Mouse (Mus musculus) heart, postnatal 14 days (tissue): ENCODE data around the gene Uba7. TPM values are rescaled to one million over a fixed set of nuclear protein-coding genes. Genes with fewer than 3 reads are reported as not detected.

ENCODE experiments used
- DNase-seq, 2 experiments: peaks; one replicate each; pipeline ENCODE4 v3.0.0; 2021 to 2022
- intact Hi-C: fragments of 180-260 bp; cut with DNase I; formaldehyde crosslinking; loops from one replicate; pipeline ENCODE4 v1.15.1; 2025
- total RNA-seq, 2 experiments: library from RNA; stranded (reverse); gene quantifications; 2 replicates each; pipeline ENCODE4 v1.2.3; 2021

The Uba7 gene
- total RNA-seq, 2 experiments from 2014 or later, result 13.8 to 19.6 TPM

GRCm38 (mm10) chr9:107960928-107961327 is 14.4 kb upstream of the Uba7 start:
- intact Hi-C loops, result no loop called here

GRCm38 (mm10) chr9:107961351-107961762 is 13.9 kb upstream of the Uba7 start:
- DNase-seq, result no peak
- intact Hi-C loops, result no loop called here

More at GRCm38 (mm10) chr9:107960928-107961327, 14.4 kb upstream of the Uba7 start:
- no peak for DNase-seq

- intact Hi-C loops, result loop anchor here (1.0 to 2.0 kb wide), 2 partner anchors 58 to 91 kb away; partner anchors contain the start of gene Amigo3
- DNase-seq, result peak; percentile 46 to 47
Observed at GRCm38 (mm10) chr9:107961881-107962280, 13.4 kb upstream of the Uba7 start.

- DNase-seq, result no peak
- intact Hi-C loops, result loop anchor here (1.0 to 2.0 kb wide), 4 partner anchors 23 to 102 kb away; partner anchors contain the start of gene Amigo3
Observed at GRCm38 (mm10) chr9:107962916-107963315, 12.4 kb upstream of the Uba7 start.

- intact Hi-C loops, result loop anchor here (1.0 to 2.0 kb wide), 3 partner anchors 23 to 102 kb away; partner anchors contain the start of gene Amigo3
- DNase-seq, result peak; percentile 89 to 92
Observed at GRCm38 (mm10) chr9:107963700-107964099, 11.6 kb upstream of the Uba7 start.

- intact Hi-C loops, result no loop called here
- no peak for DNase-seq
Observed at GRCm38 (mm10) chr9:107964681-107965080, 10.6 kb upstream of the Uba7 start.

GRCm38 (mm10) chr9:107966676-107967075 is 8.6 kb upstream of the Uba7 start:
- DNase-seq, result no peak
- intact Hi-C loops, result no loop called here

- DNase-seq, result no peak
- intact Hi-C loops, result no loop called here
Observed at GRCm38 (mm10) chr9:107967437-107967836, 7.9 kb upstream of the Uba7 start.

GRCm38 (mm10) chr9:107968531-107968930 is 6.8 kb upstream of the Uba7 start:
- DNase-seq, result no peak
- intact Hi-C loops, result no loop called here

- DNase-seq, result no peak
- intact Hi-C loops, result no loop called here
Observed at GRCm38 (mm10) chr9:107970311-107970710, 5.0 kb upstream of the Uba7 start.

- peak in 1 of 2 experiments; percentile 40 for DNase-seq
- intact Hi-C loops, result no loop called here
Observed at GRCm38 (mm10) chr9:107971690-107972541, 3.4 kb upstream of the Uba7 start.

- DNase-seq, result no peak
- intact Hi-C loops, result no loop called here
Observed at GRCm38 (mm10) chr9:107974491-107975171, 674 bp upstream of the Uba7 start.

GRCm38 (mm10) chr9:107978815-107979214 is 3.5 kb downstream of the Uba7 start:
- intact Hi-C loops, result no loop called here
- no peak for DNase-seq

- DNase-seq, result peak in 1 of 2 experiments; percentile 47
- intact Hi-C loops, result no loop called here
Observed at GRCm38 (mm10) chr9:107981684-107982605, 6.6 kb downstream of the Uba7 start.

GRCm38 (mm10) chr9:107982681-107983346 is 7.5 kb downstream of the Uba7 start, which contains the start of gene Gm20661:
Gene Gm20661, plus strand, starts transcription at chr9:107983058.
- intact Hi-C loops, result no loop called here
- peak; percentile 81 to 85 for DNase-seq

GRCm38 (mm10) chr9:107983421-107983890 is 8.2 kb downstream of the Uba7 start:
- peak; percentile 87 to 89 for DNase-seq
- intact Hi-C loops, result no loop called here

GRCm38 (mm10) chr9:107984052-107984753 is 8.9 kb downstream of the Uba7 start:
- DNase-seq, result peak in 1 of 2 experiments; percentile 33
- intact Hi-C loops, result no loop called here

GRCm38 (mm10) chr9:107984754-107985055 is 9.4 kb downstream of the Uba7 start:
- intact Hi-C loops, result no loop called here
- no peak for DNase-seq
